Mouse (Mus musculus) neural tube, embryonic 14.5 days (tissue): ENCODE data around the gene Snx18. TPM values are rescaled to one million over a fixed set of nuclear protein-coding genes. Genes with fewer than 3 reads are reported as not detected.

ENCODE experiments used
- ATAC-seq: fragments of 200-750 bp; cut with Nextera tagmentation; 2 replicates; pipeline ENCODE4 v1.8.0; 2017; ENCODE audit warnings: low read depth, mild to moderate bottlenecking, moderate TSS enrichment, moderate library complexity
- H3K27ac ChIP-seq: fragments of 300-500 bp; sonication (generic); 2 replicates; pipeline ENCODE4 v1.5.1; 2014; ENCODE audit warnings: low read depth, mild to moderate bottlenecking, control low read depth, low read length, moderate library complexity, mixed read lengths
- H3K27me3 ChIP-seq: fragments of 300-500 bp; sonication (generic); 2 replicates; pipeline ENCODE4 v1.6.1; 2014; ENCODE audit warnings: low read length; ENCODE audit not compliant: control insufficient read depth, insufficient read depth
- H3K36me3 ChIP-seq: fragments of 300-500 bp; sonication (generic); 2 replicates; pipeline ENCODE4 v1.6.1; 2014; ENCODE audit warnings: low read length, mixed read lengths; ENCODE audit not compliant: control insufficient read depth, insufficient read depth
- H3K4me1 ChIP-seq: fragments of 300-500 bp; sonication (generic); 2 replicates; pipeline ENCODE4 v1.6.1; 2014; ENCODE audit warnings: low read length; ENCODE audit not compliant: control insufficient read depth, insufficient read depth
- H3K4me2 ChIP-seq: fragments of 300-500 bp; sonication (generic); 2 replicates; pipeline ENCODE4 v1.6.1; 2014; ENCODE audit warnings: mild to moderate bottlenecking, low read depth, low read length, control low read depth
- H3K4me3 ChIP-seq: fragments of 300-500 bp; sonication (generic); 2 replicates; pipeline ENCODE4 v1.5.1; 2014; ENCODE audit warnings: low read depth, low read length, control low read depth, mixed read lengths
- H3K9ac ChIP-seq: fragments of 300-500 bp; sonication (generic); replicated peaks from 2 replicates; pipeline ENCODE4 v1.6.1; 2014; ENCODE audit warnings: low read depth, mild to moderate bottlenecking, control low read depth, low read length, mixed read lengths
- H3K9me3 ChIP-seq: fragments of 300-500 bp; sonication (generic); 2 replicates; pipeline ENCODE4 v1.6.1; 2016; ENCODE audit warnings: low read length; ENCODE audit not compliant: control insufficient read depth
- WGBS: fragments of 180-500 bp; shearing (Covaris S2); extraction: QIAGEN DNeasy Blood & Tissue Kit; methylation state at CpG from one replicate; pipeline ENCODE4 v1.1.7; 2014; 5-methylcytosine and 5-hydroxymethylcytosine counted together
- polyA plus RNA-seq: library from polyadenylated mRNA; unstranded; fragments of >200 nt; fragmentation: Nextera tagmentation; extraction: Ambion mirVana; gene quantifications from 2 replicates; pipeline ENCODE4 v1.2.1, GENCODE M21; 2014

The Snx18 gene
- polyA plus RNA-seq, 1 experiment from 2014 or later = 10.9 TPM

DNA sequence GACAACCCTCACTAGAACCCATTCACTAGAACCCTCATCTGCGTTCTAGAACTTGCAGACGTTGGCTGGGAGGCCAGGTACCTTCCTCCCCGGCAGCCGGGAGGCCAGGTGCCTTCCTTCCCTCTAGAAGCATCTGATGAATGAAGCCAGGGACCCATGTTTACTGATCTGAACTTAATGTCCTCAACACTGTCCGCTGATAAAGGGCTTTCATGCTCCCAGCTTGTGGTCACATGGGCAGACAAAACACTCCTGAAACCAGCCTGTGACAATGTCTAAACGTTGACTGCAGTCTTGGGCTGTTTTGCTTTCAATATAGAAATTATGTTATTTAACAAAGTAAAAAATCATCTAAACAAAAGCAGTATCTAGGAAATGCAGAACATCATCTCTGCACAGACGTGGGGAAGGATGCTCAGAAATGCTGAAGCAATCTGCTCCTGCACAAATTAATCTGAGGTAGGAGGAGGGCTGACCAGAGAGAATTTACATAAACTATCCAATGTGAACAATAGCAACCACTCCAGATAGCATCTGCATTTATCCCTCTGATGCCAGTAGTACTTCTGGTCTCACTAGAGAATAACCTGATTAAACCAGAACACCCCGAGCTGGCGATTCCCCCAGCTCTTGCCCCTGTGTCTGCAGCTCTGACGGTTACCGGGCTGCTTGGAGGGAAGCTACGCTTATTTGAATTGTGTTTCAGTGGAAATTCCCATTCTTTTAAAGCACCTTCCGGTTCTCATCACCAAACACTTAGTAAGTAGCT is 7.4 kb downstream of the Snx18 start:
- no peak overlapping the region for H3K4me2 ChIP-seq
- H3K4me1 ChIP-seq = peaks cover 38% of the 10 kb centered on the region
- H3K9ac ChIP-seq = no peak overlapping the region
- H3K27ac ChIP-seq = no peak overlapping the region
- H3K9me3 ChIP-seq = no peaks in the 10 kb centered on the region
- no peaks in the 10 kb centered on the region for H3K36me3 ChIP-seq
- H3K27me3 ChIP-seq = no peaks in the 10 kb centered on the region
- 59% methylated on average over 13 of the region's 13 CpGs for WGBS
- no peak for ATAC-seq
- no peak overlapping the region for H3K4me3 ChIP-seq

DNA sequence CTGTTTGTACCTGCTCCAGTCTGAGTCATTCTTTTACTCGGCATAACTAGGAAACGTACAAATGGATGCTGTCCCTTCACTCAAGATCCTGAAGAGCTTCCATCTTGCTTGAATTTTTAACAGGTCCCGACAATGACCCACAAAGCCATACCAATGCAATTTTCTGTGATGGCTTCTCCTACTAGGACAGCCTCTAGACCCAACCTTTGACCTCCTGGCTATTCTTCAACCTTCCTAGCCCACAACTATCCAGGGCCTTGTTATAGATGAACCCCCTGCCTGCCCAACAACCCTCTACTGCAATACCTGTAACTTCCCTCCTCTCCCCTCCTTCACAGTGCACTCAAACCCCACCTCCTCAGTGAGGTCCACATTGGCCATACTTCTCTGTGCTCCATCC is 8.9 kb downstream of the Snx18 start:
- whole genome bisulfite sequencing = 91% methylated on average over 3 of the region's 3 CpGs
- no peak overlapping the region for H3K4me2 ChIP-seq
- H3K27me3 ChIP-seq = no peaks in the 10 kb centered on the region
- H3K4me1 ChIP-seq = peaks cover 32% of the 10 kb centered on the region
- no peak overlapping the region for H3K9ac ChIP-seq
- no peaks in the 10 kb centered on the region for H3K36me3 ChIP-seq
- H3K9me3 ChIP-seq = no peaks in the 10 kb centered on the region
- no peak for ATAC-seq
- H3K27ac ChIP-seq = no peak overlapping the region
- H3K4me3 ChIP-seq = no peak overlapping the region

DNA sequence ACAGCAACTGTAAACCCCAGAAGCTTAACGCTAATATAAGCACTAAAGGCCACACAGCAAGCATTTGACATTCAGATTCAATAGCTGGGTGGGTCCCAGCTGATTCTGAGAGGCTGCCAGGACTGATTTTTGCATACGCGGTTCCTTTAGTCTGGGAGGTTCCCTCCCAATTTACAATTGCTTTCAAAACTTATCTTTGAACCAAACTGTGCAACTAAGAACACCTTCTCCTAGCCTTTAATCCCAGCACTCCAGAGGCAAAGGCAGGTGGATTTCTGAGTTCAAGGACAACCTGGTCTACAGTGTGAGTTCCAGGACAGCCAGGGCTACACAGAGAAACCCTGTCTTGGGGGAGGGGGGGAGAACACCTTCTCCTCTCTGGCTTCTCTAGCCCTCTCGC is 10.5 kb downstream of the Snx18 start:
- Histone ChIP-seq H3K27ac (no peak overlapping the region), H3K27me3 (no peaks in the 10 kb centered on the region), H3K9ac (no peak overlapping the region), H3K9me3 (no peaks in the 10 kb centered on the region), H3K4me3 (no peak overlapping the region), H3K4me2 (no peak overlapping the region), H3K36me3 (no peaks in the 10 kb centered on the region), H3K4me1 (peaks cover 19% of the 10 kb centered on the region)
- no peak for ATAC-seq
- whole genome bisulfite sequencing = 75% methylated on average over 4 of the region's 4 CpGs

DNA sequence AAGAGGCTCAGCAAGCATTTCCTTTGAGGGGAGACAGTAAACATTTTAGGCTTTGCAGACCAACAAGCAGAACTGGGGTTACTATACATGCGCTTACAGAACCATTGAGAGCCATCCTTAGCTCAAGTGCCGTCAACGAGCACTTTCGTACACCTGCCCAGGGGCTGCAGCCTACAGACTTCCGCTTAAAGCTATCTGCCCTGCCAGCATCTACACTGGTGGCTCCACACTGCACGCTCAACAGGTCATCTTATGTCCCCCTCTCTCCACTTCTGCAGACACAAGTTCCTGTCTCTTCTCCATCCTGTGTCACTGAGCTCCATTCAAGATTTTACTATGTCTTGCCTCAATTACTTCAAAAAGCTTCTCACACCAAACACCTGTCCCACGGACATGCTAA is 11.0 kb downstream of the Snx18 start:
- no peaks in the 10 kb centered on the region for H3K27me3 ChIP-seq
- no peak overlapping the region for H3K27ac ChIP-seq
- ATAC-seq = no peak
- no peaks in the 10 kb centered on the region for H3K36me3 ChIP-seq
- 97% methylated on average over 7 of the region's 7 CpGs for WGBS
- no peak overlapping the region for H3K4me2 ChIP-seq
- no peaks in the 10 kb centered on the region for H3K9me3 ChIP-seq
- no peak overlapping the region for H3K9ac ChIP-seq
- peaks cover 16% of the 10 kb centered on the region for H3K4me1 ChIP-seq
- H3K4me3 ChIP-seq = no peak overlapping the region

DNA sequence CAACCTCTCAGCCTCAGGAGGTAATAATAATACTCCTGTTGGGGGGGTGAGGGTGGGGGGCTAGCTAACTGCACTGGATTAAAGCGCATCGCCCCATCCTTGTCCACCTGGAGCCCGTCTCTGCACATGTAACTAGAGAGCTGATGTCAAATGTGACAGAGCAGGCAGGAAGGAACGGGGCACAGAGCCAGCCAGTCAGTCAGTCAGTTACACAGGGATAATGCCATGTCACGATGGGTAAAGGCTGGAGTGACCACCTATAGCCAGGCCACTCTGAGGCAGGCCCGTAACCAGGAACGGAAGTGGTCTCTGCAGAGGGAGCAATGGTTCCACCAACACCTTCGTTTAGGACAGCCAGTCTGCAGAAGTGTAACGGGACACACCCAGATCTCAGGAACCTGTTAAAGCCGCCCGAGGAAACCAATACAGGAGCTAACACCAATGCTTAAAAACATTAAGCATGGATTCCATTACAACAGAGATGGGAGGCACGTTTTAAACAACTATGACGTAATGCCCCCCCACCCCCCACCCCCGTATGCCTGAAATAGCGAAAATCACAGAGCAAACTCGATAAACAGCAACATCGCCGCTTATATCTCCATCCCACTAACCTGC is 11.5 kb downstream of the Snx18 start:
- WGBS = 93% methylated on average over 18 of the region's 18 CpGs

DNA sequence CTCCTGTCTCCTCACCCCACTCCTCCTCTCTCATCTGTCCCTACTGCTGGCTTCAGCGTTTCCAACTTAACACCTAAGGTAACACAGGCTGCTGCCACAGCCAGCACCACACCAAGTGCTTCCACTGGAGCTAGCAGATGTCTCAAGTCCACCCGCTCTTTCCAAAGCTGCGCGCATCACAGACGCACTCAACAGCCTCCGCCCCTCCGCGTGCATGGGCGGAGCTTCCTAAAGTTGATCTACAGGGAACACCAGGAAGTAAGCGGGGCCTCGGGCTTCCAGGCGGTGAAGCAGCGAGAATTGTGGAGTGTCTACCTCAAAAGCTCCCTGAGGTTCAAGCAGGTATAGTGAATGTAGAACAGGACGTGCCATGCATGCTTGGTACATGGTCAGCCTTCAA is 12.2 kb downstream of the Snx18 start:
- peaks cover 9% of the 10 kb centered on the region; the same call in 1 of the 2 replicates for H3K4me1 ChIP-seq
- H3K27ac ChIP-seq = no peak overlapping the region
- ATAC-seq = no peak
- H3K4me2 ChIP-seq = no peak overlapping the region
- H3K9me3 ChIP-seq = no peaks in the 10 kb centered on the region
- no peaks in the 10 kb centered on the region for H3K27me3 ChIP-seq
- no peaks in the 10 kb centered on the region for H3K36me3 ChIP-seq
- no peak overlapping the region for H3K4me3 ChIP-seq
- WGBS = 89% methylated on average over 14 of the region's 14 CpGs
- no peak overlapping the region for H3K9ac ChIP-seq

More for the DNA sequence above, 11.5 kb downstream of the Snx18 start:
- Histone ChIP-seq H3K4me2 (no peak overlapping the region), H3K9ac (no peak overlapping the region), H3K4me1 (peaks cover 13% of the 10 kb centered on the region), H3K9me3 (no peaks in the 10 kb centered on the region), H3K36me3 (no peaks in the 10 kb centered on the region), H3K27me3 (no peaks in the 10 kb centered on the region), H3K27ac (no peak overlapping the region), H3K4me3 (no peak overlapping the region)
- ATAC-seq = no peak

DNA sequence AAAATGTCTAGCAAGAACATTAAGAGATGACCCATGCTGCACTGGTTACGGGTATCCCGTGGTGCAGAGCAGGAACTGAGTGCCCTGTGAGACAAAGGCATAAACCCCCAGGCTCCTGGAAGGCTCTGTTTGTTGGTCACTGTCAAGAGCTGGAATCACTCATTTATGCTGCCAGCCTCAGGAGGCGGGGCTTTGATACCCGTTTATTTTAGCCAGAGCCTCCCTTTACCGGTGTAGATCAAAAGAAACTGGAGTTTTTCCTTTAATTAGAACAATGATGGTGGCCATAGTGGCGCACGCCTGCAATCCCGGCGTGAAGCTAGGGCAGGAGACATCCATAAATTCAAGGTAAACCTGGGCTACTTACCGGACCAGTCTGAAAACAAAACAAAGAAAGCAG is 12.7 kb downstream of the Snx18 start:
- no peak for ATAC-seq
- peaks cover 7% of the 10 kb centered on the region; the same call in 1 of the 2 replicates for H3K4me1 ChIP-seq

DNA sequence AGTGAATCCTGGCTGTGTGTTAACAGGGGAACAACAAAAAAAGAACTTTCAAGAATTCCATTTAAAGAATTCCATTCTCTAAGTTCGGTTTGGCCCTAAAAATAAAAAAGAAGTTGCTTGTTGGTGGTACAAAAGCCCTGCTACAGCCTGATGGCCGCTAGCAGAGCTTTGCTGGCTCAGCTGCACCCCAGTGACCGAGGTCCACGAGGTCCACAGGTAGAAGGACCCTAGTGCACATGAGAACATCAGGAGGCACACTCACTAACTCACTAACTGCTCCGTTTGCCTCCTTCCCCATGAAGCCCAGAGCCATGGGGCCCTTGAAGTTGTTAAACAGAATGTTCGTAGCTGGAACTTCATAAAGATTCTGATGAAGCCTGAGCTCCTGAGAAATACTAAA is 14.0 kb downstream of the Snx18 start:
- Histone ChIP-seq H3K4me3 (no peak overlapping the region), H3K4me2 (no peak overlapping the region), H3K9me3 (no peaks in the 10 kb centered on the region), H3K36me3 (no peaks in the 10 kb centered on the region), H3K27me3 (no peaks in the 10 kb centered on the region), H3K4me1 (peaks cover 5% of the 10 kb centered on the region; the same call in 1 of the 2 replicates), H3K9ac (no peak overlapping the region), H3K27ac (no peak overlapping the region)
- WGBS = 72% methylated on average over 6 of the region's 6 CpGs
- no peak for ATAC-seq

More for the DNA sequence above, 12.7 kb downstream of the Snx18 start:
- H3K27ac ChIP-seq = no peak overlapping the region
- no peak overlapping the region for H3K9ac ChIP-seq
- H3K27me3 ChIP-seq = no peaks in the 10 kb centered on the region
- no peak overlapping the region for H3K4me2 ChIP-seq
- no peak overlapping the region for H3K4me3 ChIP-seq
- H3K9me3 ChIP-seq = no peaks in the 10 kb centered on the region
- no peaks in the 10 kb centered on the region for H3K36me3 ChIP-seq
- WGBS = 84% methylated on average over 10 of the region's 10 CpGs

DNA sequence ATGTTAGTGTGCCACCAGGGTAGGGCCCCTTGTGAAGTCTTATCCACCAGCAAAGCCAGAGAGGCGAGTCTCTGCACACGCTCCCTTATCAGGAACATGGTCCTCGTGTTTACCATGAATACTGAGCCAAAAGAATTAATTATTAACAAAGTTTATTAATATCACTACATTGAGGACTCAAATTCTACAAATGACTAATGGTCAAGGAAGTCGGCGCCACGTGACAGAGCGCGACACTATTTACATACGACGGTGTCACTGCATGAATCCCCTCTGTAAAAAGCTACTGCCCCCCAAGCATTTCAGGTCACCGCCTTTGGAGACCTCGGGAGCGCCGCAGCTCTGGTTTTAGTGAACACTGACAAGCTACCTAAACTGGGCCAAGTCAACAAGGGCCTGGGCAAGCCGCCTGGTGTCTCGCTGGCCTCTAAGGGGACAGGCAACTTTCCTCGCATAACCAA is 15.5 kb downstream of the Snx18 start:
- Histone ChIP-seq H3K9ac (no peak overlapping the region), H3K4me3 (no peak overlapping the region), H3K36me3 (no peaks in the 10 kb centered on the region), H3K27ac (no peak overlapping the region), H3K4me2 (no peak overlapping the region), H3K4me1 (peaks cover 5% of the 10 kb centered on the region; the same call in 1 of the 2 replicates), H3K9me3 (no peaks in the 10 kb centered on the region), H3K27me3 (no peaks in the 10 kb centered on the region)
- WGBS = 88% methylated on average over 17 of the region's 17 CpGs
- no peak for ATAC-seq
